Mouse (Mus musculus): ENCODE data around the gene Vmn1r4. TPM values are rescaled to one million over a fixed set of nuclear protein-coding genes. Genes with fewer than 3 reads are reported as not detected.

Vmn1r4 gene
- polyA plus RNA-seq (2017; shearing (Covaris generic)), result 0.24 TPM

DNA sequence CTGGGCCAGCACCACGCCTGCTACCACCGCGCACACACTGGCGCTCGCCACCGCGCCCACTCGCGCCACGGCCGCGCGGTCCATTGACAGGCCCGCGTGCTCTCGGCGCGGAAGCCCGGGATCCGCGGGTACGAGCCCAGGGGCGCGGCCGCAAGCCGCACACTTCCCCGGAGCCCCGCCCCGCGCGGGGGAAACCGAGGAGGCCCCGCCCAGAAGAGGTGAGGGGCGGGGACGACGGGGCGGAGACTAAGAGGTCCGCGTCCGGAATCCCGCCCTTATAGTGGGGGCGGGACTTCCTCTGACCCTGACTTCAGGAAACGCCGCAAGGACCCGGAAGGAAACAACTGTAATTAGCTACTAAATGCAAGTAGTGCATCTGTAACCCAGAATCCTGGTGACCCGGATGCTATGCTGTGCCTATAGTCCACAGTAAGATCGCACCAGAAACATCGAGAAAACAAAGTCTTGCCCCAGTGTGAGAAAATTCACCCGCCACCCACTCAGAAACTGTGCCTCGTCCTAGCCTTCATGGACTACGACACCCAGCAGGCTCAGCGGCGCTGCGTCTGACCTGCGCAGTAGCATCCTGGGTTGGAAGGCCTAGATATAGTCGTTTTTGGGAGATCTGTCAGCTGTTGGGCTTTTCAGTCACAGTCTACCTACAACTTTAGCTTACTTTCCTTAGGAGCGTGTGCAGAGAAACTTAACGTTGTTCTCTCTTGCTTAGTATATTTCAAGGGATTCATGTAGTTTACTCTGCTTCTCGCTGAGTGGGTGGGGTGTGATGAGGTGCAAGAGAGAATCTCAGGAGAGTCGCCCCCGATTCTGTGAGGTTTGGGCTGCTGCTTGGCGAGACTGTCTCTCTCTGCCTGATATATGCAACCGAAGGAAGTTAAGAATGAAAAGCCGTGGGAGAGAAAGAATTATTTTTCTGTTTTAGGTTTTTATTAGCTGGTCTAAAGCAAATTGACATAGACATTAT is at the start of gene Vmn1r4, which contains the start of gene Nt5c3:
Gene Vmn1r4 (plus strand): TSS at position 290 of the 982 bp plus-strand sequence.
Gene Nt5c3 (minus strand): TSS at position 207 of the 982 bp plus-strand sequence.

DNA sequence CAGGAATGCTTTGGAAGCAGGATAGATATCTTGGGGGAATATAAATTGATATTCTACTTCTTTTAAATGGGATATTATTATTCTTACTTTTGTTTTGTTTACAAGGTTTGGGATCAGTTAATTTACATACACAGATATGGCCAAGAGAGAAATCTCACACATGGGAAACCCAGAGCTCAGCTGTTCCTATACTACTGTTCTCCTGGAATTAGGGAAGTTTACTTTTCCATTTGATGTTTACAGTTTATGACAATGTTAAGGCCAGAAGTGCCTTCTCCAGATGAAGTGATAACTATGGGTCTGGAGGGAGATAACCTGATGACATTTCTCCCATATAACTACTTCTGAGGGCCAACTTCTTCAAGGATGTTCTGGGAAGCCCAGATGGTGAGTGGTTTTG is 46.2 kb downstream of the Vmn1r4 start, which contains the start of gene Vmn1r5:
Gene Vmn1r5 (plus strand): TSS at position 301 of the 400 bp plus-strand sequence.

GRCm38 (mm10) chr6:56996943-56997342 is 73.1 kb downstream of the Vmn1r4 start, which contains the start of gene Vmn1r6:
Gene Vmn1r6, plus strand, starts transcription at chr6:56997243.

Other genes starting within 250 kb of the Vmn1r4 start
- 117 TPM for gene Lsm5, start 219.3 kb upstream of the Vmn1r4 start, polyA plus RNA-seq (2017; shearing (Covaris generic))
- gene Avl9, start 209.1 kb upstream of the Vmn1r4 start, polyA plus RNA-seq (2017; shearing (Covaris generic)), result 99.6 TPM
- 117 TPM for gene Kbtbd2, start 126.2 kb upstream of the Vmn1r4 start, polyA plus RNA-seq (2017; shearing (Covaris generic))
- gene Fkbp9, start 92.0 kb upstream of the Vmn1r4 start, polyA plus RNA-seq (2017; shearing (Covaris generic)), result not detected
- 61.1 TPM for gene Nt5c3, start 83 bp upstream of the Vmn1r4 start, polyA plus RNA-seq (2017; shearing (Covaris generic))
- 0.11 TPM for gene Vmn1r5, start 46.3 kb downstream of the Vmn1r4 start, polyA plus RNA-seq (2017; shearing (Covaris generic))
- gene Vmn1r6, start 73.2 kb downstream of the Vmn1r4 start, polyA plus RNA-seq (2017; shearing (Covaris generic)), result not detected
- gene Vmn1r7, start 101.3 kb downstream of the Vmn1r4 start, polyA plus RNA-seq (2017; shearing (Covaris generic)), result not detected
- 0.37 TPM for gene Vmn1r8, start 108.3 kb downstream of the Vmn1r4 start, polyA plus RNA-seq (2017; shearing (Covaris generic))
- gene Vmn1r9, start 142.8 kb downstream of the Vmn1r4 start, polyA plus RNA-seq (2017; shearing (Covaris generic)), result not detected
- gene Vmn1r10, start 185.4 kb downstream of the Vmn1r4 start, polyA plus RNA-seq (2017; shearing (Covaris generic)), result not detected
- not detected for gene Vmn1r11, start 209.4 kb downstream of the Vmn1r4 start, polyA plus RNA-seq (2017; shearing (Covaris generic))
- gene Vmn1r12, start 232.9 kb downstream of the Vmn1r4 start, polyA plus RNA-seq (2017; shearing (Covaris generic)), result 0.11 TPM

All from effector memory CD4-positive, alpha-beta T cell, adult 5 months (primary cell).